Mouse (Mus musculus) myocyte (in vitro differentiated cells): ENCODE measurements around the gene Zkscan14.

ENCODE experiments used
- CEBPB ChIP-seq: IDR thresholded peaks from 2 replicates; pipeline ENCODE4 v1.6.1; 2011; ENCODE audit warnings: mild to moderate bottlenecking, moderate library complexity; ENCODE audit not compliant: poor library complexity, insufficient read depth, severe bottlenecking
- MYOG ChIP-seq, 3 experiments: IDR thresholded peaks; one replicate each; pipeline ENCODE4 v1.6.1; 2011; ENCODE audit warnings: control low read depth in 2 of 3, low read depth in 2 of 3, mild to moderate bottlenecking in 2 of 3; ENCODE audit not compliant: insufficient read length in 2 of 3, control insufficient read depth in 1 of 3, insufficient read depth in 1 of 3
- POLR2A ChIP-seq: IDR thresholded peaks from one replicate; pipeline ENCODE4 v1.6.1; 2011; ENCODE audit warnings: low read depth, mild to moderate bottlenecking, control low read depth, moderate library complexity; ENCODE audit not compliant: insufficient read length
- REST ChIP-seq: IDR thresholded peaks from one replicate; pipeline ENCODE4 v1.6.1; 2011; ENCODE audit warnings: mild to moderate bottlenecking, control low read depth, moderate library complexity; ENCODE audit not compliant: insufficient read depth, insufficient read length

GRCm38 (mm10) chr5:145212216-145212615 is 10.5 kb upstream of the Zkscan14 start:
- no peak for TF ChIP-seq POLR2A
- TF ChIP-seq CEBPB = no peak
- TF ChIP-seq REST = no peak
- TF ChIP-seq MYOG (IDR thresholded peaks at IDR 0.05; ENCODE audit: control insufficient read depth in 1 of 3, insufficient read depth in 1 of 3, insufficient read length in 2 of 3, low read depth in 2 of 3) = no peak
